Mouse (Mus musculus) thymus, postnatal 14 days (tissue): ENCODE data around the gene Sgcb.

ENCODE experiments used
- DNase-seq: peaks from one replicate; pipeline ENCODE4 v3.0.0; 2021

Sgcb gene

DNA sequence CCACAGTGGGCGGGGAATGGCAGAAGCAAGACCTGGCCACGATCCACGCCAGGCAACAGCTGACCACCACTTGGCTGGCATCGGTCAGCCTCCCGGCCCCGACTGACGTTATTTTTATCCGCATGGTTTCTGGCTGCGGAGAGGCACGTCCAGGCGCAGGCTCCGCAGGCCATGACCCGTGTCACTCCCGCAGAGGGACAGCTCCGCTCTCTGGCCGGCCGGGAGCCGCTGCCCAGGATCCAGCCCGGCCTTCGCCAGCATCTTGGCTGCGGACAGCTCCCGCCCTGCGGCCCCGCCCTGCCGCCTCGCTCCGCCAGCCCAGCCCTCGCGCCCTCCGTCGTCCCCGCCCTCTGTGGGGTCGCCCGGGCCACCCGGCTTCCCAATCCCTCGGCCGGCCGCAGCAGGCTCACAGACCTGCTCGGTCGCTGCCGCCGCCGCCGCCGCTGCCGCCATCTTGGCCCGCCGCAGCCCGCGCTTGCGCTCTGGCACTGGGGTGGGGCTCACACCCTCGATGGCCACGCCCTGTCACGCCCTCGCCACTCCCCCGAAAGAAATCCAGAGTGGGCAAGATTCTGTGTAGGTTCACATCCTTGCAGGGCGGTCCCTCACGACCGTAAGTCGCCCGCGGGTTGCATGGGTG is at the start of gene Sgcb:
Sgcb (minus strand) TSS at position 530 of the 640 bp plus-strand sequence.
- peak; percentile 91 for DNase-seq

DNA sequence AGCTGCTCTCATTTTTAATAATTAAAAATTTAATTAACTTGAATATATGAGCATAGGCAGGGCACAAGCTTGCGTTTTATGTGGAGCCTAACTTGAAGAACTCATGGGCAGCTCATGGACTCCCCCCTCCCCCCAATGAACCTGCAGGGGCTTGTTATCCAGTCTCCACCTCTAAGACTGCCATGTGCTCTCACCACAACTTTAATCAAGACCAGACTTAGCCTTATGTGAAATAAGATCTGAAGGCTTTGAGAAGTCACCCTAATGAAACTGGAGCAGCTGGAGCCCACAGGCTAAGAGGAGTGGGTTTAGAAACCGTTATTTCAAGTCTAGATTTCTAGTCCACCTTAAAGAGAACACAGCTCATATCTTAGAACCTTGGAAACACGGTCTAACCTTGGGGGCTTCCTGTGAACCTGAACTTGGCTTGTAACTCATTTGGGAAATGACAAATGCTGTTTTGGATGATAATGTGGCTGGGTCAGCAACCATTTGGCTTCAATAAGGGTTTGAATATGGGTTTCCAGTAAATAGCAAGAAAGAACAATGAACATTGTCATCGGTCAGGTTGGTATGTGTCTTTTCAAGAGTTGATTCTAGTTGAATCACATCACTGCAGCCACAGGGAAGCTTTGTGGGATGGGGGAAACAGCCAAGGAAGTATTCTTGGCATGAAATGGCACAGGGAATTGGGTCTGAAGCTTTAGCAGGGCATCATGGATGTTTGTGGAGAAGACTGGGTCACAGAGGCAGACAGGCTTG is 46.8 kb upstream of the Sgcb start:
- DNase-seq = no peak

DNA sequence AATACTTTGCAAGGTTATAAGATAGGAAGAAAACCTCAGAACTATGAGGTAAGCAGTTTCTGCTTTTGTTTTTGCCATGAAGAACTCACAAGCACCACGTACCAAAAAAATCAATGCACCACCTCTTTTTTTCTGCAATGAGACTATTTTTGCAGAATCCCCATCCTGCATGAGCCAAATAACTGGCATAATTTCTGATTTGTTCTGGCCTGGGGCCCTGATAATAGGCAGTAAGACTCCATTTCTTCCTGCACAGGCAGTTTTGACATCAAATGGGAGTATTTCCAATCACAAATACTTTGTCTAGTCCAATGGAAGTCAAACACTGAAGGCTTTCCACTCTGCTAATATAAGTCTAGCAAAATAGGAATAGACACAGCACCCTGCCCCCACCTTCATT is 46.2 kb upstream of the Sgcb start:
- DNase-seq = no peak

DNA sequence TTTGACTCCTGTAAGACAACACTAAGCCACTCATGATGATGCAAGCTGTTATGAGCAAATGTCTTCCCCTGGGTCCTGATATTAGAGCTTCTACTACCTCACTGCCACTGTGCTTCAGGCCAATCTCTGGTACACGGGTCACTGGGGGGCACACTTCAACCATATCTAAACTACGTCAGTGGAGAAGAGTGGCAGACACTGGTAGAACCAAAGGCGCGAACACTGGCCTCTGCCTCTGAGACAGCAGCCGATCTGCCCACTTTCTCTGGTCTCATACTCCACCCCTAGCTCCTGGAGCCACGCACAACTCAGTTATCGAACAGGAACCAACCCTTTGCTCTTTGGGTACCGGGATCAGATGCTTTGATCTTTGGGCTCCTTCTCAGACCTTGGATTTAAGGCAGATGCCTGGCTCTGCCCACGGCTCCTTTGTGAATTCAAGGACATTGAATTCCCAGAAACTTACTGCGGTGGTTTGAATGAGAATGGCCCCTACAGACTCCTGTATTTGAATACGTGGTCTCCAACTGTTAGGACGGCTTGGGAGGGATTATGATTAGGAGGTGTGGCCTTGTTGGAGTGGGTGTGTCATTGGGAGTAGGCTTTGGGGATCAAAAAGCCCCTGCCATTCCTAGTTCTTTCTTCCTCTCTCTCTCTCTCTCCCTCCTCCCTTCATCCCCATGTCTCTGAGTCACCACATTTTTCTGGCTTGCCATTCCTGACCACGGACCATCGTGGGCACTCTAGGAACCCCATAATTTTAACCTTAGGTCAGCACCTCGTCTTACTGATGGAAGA is 44.3 kb upstream of the Sgcb start:
- DNase-seq = no peak

DNA sequence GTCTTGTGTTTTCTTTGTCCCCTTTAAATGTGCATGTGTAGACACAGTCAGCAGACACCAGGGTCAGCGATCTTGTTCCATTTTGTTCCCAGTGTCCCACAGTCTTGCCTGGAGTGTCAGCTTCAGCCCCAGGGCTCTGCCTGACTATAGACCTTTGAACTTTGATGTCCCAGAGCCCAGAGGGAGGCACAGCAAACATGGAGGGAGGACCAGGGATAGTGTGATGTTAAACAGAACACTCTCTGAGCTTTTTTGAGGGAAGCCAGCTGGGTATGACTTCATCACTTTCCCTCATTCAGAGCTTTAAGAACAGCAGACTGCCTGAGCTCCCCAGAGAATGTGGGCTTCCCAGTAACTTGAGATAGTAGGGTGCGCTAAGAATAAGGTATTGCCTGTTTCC is 42.6 kb upstream of the Sgcb start:
- no peak for DNase-seq

DNA sequence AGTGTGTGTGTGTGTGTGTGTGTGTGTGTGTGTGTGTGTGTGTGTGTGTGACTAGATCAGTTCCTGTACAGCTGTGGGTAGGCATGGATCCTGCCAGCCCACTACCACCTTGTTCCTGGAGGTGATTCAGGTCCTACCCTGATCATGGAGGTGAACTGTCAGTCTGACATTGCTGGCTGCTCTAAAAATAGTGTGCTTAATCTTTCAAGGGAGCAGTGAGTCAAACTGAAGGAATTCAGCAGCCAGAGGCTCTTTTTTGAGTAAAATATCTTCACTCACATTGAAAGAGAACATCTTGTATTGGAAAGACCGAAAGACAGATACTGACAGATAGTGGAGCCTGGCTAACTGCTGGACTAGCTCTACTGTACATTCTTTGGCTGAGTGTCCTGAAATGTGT is 41.0 kb upstream of the Sgcb start:
- DNase-seq = no peak

DNA sequence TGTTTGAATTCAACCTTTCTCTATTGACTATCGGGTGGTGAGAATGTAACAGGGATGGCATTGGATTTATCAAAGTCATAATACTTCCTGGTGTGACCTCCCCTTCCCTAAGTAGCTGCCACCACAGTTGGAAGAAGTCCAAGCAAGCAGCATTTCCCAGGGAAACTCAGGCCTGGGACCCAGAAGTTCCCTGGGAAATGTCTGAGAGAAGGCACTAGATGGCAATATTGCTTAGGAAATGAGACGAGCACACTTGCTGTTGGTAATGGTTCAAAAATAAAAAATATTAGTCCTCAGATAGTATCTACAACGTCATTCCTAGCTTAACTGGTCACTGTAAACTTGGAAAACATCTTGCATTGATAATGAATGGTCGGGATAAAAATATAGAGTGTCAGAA is 38.6 kb upstream of the Sgcb start:
- no peak for DNase-seq

DNA sequence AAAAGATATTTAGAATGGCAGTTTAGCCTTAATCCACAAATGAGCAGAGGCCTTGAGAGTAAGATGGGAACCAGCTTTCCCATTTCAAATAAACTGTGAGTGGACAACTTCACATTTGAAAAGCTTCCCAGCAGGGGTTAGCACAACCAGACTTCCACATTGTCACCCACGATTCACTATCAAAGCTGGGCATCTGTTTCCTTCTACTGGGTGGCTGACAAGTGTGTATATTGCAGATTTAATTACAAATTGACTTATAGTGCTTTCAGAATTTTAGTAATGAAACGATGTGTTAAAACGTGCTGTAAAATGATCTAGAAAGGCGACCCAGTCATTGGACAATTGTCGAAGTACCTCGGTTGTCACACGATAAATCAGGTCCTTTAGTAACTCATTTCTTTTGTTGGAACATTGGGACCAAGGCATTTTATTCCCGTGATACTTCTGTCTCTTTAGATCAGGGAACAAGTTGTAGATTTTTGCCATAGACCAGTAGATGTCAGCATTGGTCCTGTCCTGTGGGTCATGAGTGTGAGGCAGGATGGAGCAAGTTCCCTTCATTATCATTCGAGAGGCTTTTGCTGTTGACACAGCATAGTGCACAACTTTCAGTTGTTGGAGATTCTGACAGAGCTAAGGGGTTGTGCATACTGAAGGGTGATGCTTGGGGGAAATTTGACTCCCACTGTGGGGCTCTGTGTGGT is 36.3 kb upstream of the Sgcb start:
- DNase-seq = no peak

DNA sequence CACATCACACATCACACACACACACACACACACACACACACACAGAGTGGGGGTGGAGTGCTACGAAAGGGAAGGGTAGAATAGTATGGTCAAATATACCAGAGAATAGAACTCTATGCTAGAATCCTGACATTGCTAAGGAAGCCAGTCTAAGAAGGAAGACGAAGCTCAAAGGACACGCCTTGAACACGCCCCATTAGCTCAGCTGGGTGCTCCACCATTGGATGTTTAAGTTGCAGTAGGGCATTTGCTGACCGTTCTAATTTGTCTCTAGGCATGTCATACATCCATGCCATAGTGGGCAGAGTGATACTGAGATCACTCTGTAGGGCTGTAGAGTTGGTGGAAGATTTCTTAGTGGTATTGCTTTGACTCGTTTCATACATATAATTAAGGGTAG is 35.6 kb upstream of the Sgcb start:
- DNase-seq = no peak

DNA sequence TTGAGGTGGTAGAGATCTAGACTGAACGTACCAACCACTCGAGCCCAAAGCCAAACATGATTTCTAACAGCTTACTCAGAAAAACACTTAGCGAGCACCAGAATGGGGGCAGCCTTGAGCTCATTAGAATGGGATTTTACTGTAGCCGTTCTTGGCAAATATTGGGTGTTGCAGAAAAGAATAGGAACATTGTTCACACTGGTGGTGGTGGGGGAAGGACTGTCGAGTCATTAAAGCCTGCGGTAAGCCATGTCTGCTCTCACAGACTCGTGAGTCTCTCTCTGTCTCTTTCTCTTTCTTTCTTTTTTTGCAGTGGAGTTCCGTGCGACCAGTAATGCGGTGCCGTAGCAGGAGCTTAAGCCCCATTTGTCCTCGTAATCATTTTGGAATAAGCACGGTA is 29.0 kb upstream of the Sgcb start:
- no peak for DNase-seq

DNA sequence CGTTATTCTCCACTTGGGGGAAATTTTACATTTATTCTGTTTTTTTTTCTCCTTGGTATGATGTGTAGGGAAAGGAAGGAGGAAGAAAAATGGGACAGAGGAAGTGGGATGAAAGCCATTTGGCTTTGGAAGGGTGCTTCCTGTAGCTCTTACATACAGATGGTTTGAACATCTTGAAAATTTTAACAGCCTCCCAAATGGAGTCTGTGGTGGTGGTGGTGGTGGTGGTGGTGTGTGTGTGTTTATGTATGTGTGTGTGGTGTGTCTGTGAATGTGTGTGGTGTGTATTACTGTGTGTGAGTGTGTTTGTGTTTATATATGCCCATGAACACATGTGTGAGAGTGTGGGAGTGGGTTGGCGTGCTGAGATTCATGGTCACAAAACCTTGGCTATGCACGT is 28.0 kb upstream of the Sgcb start:
- DNase-seq = no peak

DNA sequence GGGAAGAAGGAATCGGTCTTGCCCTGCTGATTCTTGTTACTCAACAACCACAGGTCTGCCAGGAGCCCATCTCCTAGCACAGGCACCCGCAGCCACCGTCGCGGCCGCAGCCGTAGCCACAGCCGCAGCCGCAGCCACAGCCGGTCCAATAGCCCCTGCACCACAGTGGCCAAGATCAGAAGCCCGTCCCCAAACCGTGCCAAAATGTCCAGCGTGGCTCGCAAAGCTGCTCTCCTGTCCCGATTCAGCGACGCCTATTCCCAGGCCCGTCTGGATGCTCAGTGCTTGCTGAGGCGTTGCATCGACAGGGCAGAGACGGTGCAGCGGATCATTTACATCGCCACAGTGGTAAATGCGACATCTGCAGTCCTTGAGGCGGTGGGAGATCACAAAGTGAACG is 21.8 kb upstream of the Sgcb start:
- DNase-seq = no peak

DNA sequence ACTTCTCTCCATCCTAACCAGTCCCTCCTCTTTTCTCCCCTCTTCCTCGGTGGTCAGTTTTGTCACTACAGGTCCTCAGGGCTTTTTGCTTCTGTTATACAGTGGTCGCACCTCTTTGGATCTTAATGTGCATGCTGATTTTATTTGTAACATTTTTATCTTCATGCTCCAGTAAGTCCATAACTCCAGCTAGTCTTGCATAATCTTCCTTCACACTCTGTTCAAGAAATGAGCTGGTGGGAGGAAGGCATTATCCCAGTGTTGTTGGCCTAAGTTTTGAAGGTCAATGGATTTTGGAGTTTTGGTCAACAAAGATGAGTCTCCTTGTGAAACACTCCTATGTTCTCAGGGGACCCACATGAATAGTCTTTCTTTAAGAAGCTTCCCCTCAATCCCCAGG is 20.3 kb upstream of the Sgcb start:
- no peak for DNase-seq

DNA sequence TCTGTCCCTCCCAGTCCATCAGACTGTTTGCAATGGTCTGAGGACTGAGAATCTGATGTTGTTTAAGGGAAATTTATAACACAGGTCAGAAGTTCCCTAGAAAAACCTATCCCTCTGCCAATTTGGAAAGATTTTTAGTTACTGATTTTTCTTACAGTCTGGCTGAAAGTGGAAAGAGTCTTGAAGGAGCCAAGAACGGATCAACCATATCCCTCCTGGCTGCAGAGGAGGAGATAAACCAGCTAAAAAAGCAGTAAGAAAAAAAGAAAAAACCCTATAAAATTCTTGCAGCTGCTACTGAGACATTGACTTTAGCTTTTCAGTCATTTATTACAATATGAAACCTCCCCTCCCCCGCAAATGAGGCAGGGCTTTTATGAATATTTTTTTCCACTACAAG is 19.1 kb upstream of the Sgcb start:
- no peak for DNase-seq

DNA sequence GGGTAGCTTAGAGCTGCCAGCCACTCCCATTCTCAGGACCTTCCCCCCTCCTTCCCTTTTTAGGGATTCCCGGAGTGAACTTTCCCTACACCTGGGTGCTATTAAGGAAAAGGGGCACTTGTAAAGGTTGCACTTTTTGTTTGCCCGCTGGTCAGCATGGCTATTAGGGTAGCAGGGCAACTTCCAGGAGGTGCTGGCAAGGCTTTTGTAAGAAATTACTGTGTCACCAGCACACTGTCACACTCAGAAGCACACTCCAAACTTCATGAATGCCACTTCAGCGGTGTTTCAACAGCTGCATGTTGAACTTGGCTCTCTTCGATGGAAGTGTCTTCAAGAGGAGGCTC is 4.2 kb upstream of the Sgcb start:
- DNase-seq = no peak

DNA sequence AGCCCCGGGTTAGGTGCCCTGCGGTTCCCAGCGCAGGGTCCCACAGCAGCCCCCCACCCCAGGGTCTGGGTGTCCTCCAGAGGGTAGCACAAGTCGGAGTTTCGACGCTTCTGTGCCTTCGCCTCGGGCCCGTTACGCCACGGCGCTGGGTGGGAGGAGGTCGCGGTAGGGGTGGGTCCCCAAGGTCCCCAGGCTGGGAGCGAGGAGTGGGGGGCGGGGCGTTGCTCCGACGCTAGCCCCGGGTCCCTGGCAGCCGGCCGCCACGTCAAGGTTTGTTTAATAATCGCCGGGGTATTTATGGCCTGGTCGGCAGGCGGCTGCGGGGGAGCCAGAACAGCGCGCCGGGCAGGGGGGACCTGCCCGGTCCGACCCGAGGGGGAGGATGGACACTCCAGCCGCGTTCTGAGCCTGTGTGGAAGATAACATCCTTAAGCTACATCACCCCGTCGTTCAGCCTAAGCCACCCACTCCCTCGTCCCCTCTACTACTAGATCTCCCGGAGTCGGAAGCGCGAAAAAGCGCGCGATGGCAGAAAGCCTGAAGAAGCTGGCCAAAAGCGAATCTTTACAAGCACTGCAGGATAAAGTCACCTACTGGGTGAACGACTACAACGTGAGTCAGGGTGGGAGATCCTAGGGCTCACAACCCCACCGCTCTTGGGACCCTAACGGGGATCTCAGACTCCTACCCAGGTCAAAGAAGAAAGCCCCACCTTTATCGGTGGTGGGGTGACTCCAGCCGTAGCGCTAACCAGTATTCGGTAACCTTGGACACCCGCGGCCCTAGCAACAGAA is 3.7 kb upstream of the Sgcb start, which contains the start of gene Spata18:
Spata18 (plus strand) TSS at position 319 of the 794 bp plus-strand sequence.
- DNase-seq = peak; percentile 27

DNA sequence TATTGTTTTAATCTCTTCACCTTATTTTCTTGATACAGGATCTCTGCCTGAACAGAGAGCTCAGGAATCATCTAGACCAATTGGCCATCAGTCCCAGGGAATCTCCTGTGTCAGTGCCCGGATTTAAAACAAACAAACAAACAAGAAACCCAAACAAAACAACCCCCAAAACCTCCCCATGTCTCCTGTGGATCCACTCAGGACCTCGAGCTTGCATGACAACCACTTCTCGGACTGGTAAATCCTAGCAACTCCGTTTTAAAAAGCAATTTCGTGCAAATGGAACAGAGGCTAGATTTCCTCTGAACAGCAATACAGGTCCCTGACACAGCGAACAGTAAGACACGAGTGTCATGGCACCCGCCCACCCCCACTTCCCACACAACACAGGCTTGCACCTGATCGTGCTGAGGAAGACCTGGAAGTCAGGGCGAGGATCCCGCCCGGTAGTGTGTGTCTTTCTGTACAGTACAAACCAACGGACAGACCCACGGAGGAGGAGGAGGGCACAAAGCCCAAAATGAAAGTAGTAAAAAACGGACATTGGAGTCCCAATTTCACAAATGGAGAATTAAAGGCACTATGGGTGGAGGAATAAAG is 2.9 kb upstream of the Sgcb start:
- peak; percentile 29 for DNase-seq

DNA sequence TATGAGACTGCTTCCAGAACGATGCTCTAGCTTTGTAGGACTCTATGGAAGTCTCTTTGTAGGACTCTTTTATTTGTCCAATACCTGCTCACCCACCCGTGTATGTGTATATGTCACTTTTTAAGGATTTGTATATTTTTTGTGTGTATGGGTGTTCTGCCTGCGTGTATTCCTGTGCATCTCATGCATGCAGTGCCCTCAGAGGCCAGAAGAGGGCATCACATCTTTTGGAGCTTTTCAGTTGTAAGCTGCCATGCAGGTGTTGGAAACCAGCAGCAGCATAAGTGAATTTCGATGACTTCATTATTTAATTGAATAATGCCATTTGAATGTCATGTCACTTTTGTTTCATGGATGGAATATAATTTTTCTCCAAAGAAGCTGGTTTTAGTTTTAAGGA is 5.5 kb downstream of the Sgcb start:
- peak; percentile 60 for DNase-seq

DNA sequence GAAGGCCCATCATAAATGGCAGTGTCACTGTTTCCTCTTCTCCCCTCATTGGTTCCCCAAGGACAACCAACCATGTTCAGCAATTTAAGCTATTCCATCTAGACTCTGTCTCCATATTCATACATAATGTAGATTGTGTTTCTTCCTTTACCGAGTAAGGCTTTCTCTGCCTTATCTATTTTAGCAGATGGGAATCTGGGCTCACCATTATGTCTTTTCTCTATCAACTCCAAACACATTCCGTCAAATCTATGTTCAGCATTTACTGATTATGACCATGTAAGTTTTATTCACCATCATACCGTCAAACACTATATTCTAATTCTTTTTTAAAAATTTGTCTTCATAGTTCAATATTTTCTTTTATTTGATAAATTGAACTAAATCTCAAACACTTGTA is 6.5 kb downstream of the Sgcb start:
- no peak for DNase-seq

DNA sequence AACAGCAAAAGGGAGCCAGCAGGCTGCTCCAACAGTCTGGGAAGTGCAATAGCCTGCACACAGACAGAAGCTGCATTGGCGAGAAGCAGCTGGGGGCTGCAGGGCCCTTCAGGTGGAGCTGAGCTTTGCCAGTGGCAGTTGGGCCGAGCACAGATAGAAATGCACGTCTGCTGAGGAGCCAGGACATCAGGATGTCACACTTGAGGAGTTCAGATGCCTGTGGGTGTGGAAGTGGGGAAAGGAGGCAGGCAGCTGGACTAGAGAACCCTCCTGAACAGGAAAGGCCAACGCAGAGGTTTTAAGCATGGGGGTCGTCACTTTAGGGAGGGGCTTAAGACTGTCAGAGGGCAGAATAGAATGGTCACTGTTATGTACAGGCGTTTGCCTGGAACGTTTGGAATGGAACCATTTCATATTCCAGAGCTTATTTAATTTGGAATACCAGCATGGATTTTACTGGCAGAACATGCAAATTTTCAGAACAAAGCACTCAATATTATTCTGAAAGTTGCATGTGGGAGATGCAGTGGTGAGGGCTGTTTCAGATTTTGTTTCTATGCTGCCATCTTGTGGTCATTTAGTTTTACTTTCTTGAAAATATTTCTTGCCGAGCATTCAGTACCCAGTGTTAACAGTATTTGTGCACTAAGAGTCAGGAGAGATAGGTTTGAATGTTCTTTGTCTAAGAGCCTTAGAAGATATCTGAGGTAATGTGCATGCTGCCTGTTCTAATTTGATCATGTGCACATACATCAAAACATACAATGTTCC is 10.1 kb downstream of the Sgcb start:
- DNase-seq = no peak

DNA sequence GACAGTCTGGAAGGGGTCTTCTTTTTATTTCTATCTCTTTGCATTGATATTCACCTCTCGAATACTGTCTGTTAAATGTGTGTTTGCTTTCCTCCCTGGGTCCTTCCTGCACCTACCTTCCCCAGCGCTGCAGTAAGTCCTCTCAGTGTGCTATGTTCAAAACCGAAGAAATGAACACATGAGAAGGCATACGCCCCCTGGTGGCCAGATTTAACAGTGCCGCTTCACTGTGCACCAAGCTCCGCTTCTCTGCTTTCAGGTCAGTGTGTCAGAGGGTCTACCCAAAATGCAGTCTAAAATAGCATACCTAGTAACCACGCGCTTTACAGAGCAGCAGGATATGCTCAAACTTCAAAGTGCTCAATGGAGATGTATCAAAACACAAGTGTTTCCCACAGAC is 14.4 kb downstream of the Sgcb start:
- DNase-seq = peak; percentile 81
